ENCODE assay signal across 10 mouse cellular contexts in genomic region chr10:37310266-37310945, GRCm38 (mm10).
"Had no signal": no experiment of that assay in that cellular context is flagged by ENCODE, and none has a peak within 500 bp of the region (broad histone marks: within the 10 kb centered on the region; RNA-seq: fewer than 3 reads in every experiment).

No protein-coding gene starts in this region.

- DNase-seq: kidney, postnatal 25 days; layer of hippocampus, adult 9-11 months; layer of hippocampus, postnatal 36 days; lung, embryonic 14.5 days; lung, postnatal 4 days; retina, postnatal 1 day; right cerebral cortex, postnatal 4 days; spleen, adult 18-20 months; thymus, adult 18-20 months; thymus, postnatal 14 days had no signal
